Mouse (Mus musculus): ENCODE results near the gene Vrk1.

GRCm38 (mm10) chr12:105997028-105997786 lies 12.8 kb upstream of the Vrk1 start:
- TF ChIP-seq TCF3 (IDR thresholded peaks at IDR 0.05; ENCODE audit: insufficient read length, low read depth) (no peak), POLR2A (IDR thresholded peaks at IDR 0.05; ENCODE audit: insufficient read length, low read depth) (no peak), USF1 (IDR thresholded peaks at IDR 0.05; ENCODE audit: low read depth) (no peak), MAX (IDR thresholded peaks at IDR 0.05; ENCODE audit: low read depth) (no peak), CEBPB (IDR thresholded peaks at IDR 0.05; ENCODE audit: insufficient read depth, poor library complexity, severe bottlenecking) (no peak), MYOG (IDR thresholded peaks at IDR 0.05; ENCODE audit: control insufficient read depth in 1 of 3, insufficient read depth in 1 of 3, insufficient read length in 2 of 3, low read depth in 2 of 3) (no peak), TCF12 (IDR thresholded peaks at IDR 0.05; ENCODE audit: insufficient read depth, poor library complexity, severe bottlenecking) (no peak)
